Mouse (Mus musculus) embryo, embryonic 9.5 days (tissue): ENCODE measurements around the gene Homer2.

Source experiments
- DNase-seq: peaks from one replicate; pipeline ENCODE4 v3.0.0-alpha.2; 2017; ENCODE audit errors: extremely low spot score

The Homer2 gene

DNA sequence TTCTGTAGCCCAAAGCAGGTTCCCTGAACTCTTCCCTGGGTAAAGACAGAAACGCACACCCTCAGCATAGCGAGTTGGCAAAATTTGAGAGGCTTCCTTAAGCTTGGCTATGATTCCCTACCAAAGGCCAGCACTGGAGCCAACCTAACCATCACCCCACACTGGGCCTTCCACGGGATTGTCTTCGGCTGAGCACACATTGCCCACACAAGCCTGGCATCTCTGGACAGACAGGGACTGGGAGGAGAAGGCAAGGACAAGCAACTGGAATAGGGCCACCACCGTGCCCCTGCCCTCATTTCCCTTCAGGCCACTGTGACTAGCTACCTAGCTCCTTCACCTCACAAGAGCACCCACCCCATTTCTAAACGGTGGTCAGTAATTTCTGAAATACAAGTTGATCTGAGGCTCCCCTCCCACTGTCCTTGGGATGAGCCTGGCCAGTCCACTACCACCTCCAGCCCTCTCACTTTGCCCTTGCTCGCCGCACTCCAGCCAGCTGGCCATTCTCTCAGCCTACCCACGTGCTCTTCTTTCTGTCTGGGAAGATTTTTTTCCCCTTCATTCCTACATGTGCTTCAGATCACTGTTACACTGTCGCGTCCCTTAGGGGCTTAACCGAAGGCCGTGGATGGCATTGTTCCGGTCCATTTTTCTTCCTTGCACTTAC lies at the start of gene Homer2:
Homer2 (minus strand) TSS at position 57 of the 670 bp plus-strand sequence.
- DNase-seq, result no peak

DNA sequence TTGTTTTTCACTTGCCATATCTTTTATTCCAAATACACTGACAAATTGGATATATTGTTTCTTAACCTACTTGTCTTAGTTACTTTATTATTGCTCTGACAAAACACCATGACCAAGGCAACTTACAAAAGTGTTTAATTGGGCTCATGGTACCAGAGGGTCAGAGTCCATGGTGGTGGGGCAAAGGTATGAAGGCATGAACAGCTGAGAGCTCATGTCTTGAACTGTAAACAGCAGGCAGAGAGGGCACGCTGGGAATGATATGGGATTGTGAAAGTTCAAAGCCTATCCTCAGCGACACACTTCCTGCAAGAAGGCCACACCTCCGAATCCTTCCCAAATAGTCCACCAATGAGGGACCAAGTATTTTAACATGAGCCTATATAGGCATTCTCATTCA lies 40.6 kb upstream of the Homer2 start:
- DNase-seq, result no peak

- peak; percentile 11 for DNase-seq
Measured at GRCm38 (mm10) chr7:81744145-81744544, 36.8 kb upstream of the Homer2 start.

GRCm38 (mm10) chr7:81740010-81740409 lies 32.7 kb upstream of the Homer2 start:
- DNase-seq, result no peak

- DNase-seq, result no peak
Measured at GRCm38 (mm10) chr7:81738720-81739385, 31.5 kb upstream of the Homer2 start.

- DNase-seq, result no peak
Measured at GRCm38 (mm10) chr7:81735300-81736048, 28.1 kb upstream of the Homer2 start.

- DNase-seq, result no peak
Measured at GRCm38 (mm10) chr7:81732183-81733089, 25.1 kb upstream of the Homer2 start.

DNA sequence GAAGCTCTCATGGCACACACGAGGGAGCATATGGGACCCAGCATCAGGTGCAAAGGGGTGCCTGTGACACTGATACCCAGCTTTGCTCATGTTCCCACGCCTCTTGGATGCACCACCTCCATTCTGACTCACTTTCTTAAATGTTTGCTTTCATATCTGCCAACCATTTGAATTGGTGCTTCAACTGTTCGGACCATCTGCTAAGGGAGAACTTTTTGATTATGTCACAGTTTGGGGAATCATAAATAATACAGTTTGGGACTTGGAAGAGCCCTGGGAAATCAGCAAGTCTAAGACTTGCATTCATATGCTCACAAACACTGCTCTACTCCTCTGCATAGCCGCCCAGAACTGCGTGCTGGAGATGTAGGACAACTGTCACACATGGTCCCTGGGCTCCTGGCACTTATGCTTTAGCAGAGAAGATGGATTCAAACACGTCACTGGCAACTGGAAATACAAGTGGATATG lies 23.9 kb upstream of the Homer2 start:
- DNase-seq, result no peak

GRCm38 (mm10) chr7:81729787-81730186 lies 22.5 kb upstream of the Homer2 start:
- DNase-seq, result no peak

GRCm38 (mm10) chr7:81727716-81728115 lies 20.4 kb upstream of the Homer2 start:
- no peak for DNase-seq

- DNase-seq, result no peak
Measured at GRCm38 (mm10) chr7:81726728-81727005, 19.3 kb upstream of the Homer2 start.

DNA sequence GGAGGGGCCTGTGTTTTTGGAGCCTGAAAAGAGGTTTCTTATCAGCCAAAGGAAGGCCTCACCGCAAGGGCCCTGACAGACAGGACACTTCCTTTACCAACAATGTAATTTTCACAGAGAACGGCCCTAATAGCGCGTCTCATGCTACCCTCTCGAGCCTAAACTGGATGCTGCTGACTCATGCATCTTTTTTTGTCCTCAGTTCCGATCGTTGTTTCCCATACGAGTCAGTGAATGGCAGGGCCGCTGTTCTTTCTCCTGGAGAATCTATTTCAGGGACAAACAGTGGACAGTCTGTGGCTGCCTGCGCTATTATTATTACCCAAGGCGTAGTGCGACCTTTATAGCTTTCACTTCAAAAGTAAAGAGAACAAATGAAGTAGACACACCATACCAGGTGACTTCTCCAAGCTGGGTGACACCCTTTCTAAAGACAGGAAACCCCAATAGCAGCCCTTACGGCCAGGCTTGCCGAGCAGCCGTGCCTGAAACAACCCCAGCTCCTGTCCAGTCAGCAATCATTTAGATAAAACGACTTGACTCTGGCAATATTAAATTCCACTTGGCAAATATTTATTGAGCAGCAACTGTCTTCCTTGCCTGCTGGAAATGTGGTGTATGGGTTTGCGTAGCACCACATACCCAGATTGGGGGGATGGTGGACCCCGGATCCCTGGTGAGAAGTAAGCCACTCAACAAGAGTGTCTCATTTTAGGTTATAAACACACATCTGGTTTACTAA lies 18.8 kb upstream of the Homer2 start:
- no peak for DNase-seq

GRCm38 (mm10) chr7:81723851-81724250 lies 16.5 kb upstream of the Homer2 start:
- DNase-seq, result no peak

- DNase-seq, result no peak
Measured at GRCm38 (mm10) chr7:81721271-81721670, 13.9 kb upstream of the Homer2 start.

DNA sequence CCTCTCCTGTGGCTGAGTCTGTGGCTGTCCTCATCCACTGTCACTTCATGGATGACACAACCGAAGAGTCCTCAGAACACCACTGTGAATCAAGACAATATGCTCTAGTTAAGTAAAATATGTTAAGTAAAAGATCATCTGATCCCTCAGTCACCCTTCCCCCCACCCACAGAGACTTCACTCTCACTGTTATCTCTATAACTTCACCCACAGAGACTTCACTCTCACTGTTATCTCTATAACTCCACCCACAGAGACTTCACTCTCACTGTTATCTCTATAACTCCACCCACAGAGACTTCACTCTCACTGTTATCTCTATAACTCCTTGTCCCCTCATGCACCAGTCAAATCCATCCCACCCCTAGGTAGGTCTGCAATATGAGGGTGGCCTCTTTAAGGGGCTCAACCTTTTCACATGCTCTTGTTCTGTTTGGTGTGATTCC lies 11.9 kb upstream of the Homer2 start:
- DNase-seq, result no peak

DNA sequence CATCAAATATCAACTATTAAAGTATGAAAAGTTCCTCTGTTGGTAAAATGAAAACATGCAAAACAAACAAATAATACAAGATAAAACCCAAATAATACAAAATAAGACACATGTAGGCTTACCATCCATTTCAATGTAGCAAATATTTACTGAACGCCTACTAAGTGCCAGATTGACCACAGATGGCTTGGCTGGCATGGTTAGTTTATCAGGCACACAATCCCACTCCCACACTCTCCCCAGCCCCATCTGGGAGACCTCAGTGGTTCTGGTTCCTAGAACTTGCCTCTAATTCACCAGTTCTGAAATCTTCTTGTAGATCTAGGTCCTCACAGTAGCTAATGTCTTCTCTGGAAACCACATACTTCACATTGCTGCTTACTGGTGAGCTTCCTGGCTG lies 11.3 kb upstream of the Homer2 start:
- DNase-seq, result no peak

DNA sequence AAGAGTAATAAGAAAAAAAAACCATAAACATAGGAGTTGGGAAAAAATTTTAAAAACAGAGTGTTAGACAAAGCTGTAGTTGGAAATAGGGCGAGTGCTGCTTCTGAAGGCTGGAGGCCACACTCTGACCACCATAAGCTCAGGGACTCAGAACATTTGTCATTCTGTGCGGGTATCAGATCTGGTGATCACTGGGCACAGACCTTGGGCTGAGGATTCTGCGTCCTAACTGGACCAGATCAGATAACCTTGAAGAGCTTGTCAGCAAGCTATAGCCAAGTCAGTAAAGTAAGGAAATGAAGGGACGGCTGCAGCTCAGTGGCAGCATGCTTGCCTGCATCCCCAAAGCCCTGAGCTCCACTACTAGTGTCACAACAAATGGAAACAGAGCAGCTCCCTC lies 2.8 kb upstream of the Homer2 start:
- no peak for DNase-seq

DNA sequence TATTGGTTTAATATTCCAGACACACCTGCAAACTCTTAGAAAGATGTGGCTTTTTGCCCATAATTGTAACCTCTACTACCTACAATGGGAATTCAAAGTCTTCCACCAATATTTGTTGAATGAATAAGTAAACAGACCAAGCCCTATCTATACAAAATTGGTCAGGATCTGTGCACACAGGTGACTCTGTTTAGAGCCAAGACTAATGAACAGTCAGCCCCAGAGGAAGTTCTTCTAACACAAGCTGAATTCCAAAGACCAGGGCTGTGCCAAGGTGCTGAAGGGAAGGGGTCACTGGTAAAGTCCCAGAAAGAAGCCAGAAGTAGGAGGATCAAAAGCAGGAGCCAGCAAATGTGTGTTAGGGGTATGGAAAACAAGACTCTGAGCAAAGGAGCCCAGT lies 838 bp upstream of the Homer2 start:
- no peak for DNase-seq

DNA sequence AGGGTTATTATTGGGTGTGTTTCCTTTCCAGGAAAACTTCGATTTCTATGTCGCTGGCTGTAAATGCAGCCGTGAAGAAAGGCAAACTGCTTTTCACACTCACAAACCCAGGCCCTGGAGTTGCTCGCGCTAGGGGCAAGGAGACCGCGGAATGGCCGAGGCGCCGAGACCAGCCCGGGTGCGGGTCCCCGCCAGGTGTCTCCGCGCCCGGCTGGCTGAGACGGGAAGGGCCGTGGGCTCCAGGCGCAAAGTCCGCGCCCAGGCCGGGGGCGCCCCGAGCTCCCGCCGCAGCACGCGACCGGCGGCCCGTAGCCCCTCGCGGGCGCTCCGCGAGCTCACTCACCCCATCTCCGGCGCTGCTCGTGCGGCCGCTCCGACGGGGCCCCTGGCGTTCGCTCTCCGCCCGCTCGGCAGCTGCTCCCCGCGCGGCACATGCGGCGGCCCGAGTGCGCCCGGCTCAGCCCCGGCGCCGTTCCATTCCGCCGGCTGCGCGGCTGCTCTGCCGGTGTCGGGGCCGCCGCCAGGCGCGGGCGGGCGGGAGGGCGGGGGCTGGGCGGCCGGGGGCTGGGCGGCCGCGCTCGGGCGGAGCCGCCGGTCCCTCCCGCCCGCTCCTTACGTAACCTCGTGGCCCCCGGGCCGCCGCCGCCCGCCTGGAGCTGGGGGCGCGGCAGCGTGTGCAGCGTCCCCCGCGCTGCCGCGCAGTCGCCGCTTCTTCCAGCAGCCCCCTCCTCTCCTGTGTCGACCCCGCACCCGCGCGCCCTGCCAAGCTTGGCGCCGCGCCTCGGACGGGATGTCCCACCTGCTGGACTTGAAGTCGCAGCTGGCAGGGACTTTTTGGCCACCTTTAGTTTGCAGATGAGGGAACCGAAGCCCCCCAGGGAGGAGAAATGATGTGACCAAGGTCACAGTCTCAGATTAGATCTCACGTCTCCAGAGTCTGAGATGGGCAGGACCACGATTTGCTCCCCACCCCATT lies 623 bp downstream of the Homer2 start:
- peak; percentile 45 for DNase-seq

- no peak for DNase-seq
Measured at GRCm38 (mm10) chr7:81706027-81706415, 1.3 kb downstream of the Homer2 start.
